Mouse (Mus musculus) lung, adult 2 months (tissue): ENCODE results near the gene Lrrc28. TPM values are rescaled to one million over a fixed set of nuclear protein-coding genes. Genes with fewer than 3 reads are reported as not detected.
"Not testable (repeated sequence)": the region's sequence is repeated elsewhere in the genome, so short reads cannot be mapped to it uniquely, and the experiment has no call there.

Experiments used
- DNase-seq: peaks from one replicate; pipeline ENCODE4 v3.0.0; 2022
- H3K4me1 ChIP-seq: fragments of 200-500 bp; 2 replicates; pipeline ENCODE4 v1.6.1; 2011; ENCODE audit warnings: low read length; ENCODE audit not compliant: control insufficient read depth, insufficient read depth
- H3K4me3 ChIP-seq: fragments of 200-500 bp; replicated peaks from 2 replicates; pipeline ENCODE3; 2011; ENCODE audit warnings: low read depth, mild to moderate bottlenecking, control low read depth, low read length; ENCODE audit errors: extremely low read depth
- CTCF ChIP-seq: fragments of 200-500 bp; IDR thresholded peaks from 2 replicates; pipeline ENCODE4 v1.5.1; 2011; ENCODE audit warnings: mild to moderate bottlenecking, low read length, control low read depth; ENCODE audit not compliant: insufficient read depth
- POLR2A ChIP-seq: fragments of 200-500 bp; IDR thresholded peaks from 2 replicates; pipeline ENCODE4 v1.6.1; 2011; ENCODE audit warnings: low read depth, mild to moderate bottlenecking, control low read depth, low read length, borderline replicate concordance; ENCODE audit errors: extremely low read depth
- WGBS: fragments of 180-500 bp; shearing (Covaris S2); methylation state at CpG from one replicate; pipeline ENCODE4 v1.1.7; 2018; 5-methylcytosine and 5-hydroxymethylcytosine counted together
- polyA plus RNA-seq: library from polyadenylated mRNA; depleted of rRNA; stranded (reverse); fragments of >200 nt; gene quantifications from 2 replicates; pipeline ENCODE4 v1.2.3, GENCODE M21; 2012

Gene Lrrc28
- polyA plus RNA-seq, 1 experiment, result 25.4 TPM

DNA sequence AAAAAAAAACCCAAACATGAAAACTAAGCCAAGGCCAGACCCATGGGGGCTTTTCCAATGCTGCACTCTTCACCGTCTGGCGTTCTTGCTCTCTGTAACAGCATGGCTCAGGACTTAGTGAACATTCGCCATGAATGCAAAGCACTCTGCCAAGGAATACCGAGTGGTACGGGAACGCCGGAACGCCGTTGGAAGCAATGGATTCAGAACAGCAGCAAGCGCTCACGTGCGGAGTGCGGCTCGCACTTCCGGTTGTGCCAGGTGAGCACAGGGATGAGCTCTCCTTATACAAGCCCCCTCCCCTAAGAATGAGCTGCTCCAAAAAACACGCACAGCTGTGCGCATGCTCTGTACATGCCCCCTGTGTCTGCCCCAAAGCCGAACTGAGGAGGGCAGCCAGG, 116.2 kb downstream of the Lrrc28 start:
- DNase-seq, result no peak
- 88% methylated on average over 18 of the region's 18 CpGs for WGBS
- Histone ChIP-seq H3K4me1 (peaks cover 3% of the 10 kb centered on the region; the same call in 1 of the 2 replicates), H3K4me3 (no peak overlapping the region)
- TF ChIP-seq CTCF, result no peak
- no peak for TF ChIP-seq POLR2A

DNA sequence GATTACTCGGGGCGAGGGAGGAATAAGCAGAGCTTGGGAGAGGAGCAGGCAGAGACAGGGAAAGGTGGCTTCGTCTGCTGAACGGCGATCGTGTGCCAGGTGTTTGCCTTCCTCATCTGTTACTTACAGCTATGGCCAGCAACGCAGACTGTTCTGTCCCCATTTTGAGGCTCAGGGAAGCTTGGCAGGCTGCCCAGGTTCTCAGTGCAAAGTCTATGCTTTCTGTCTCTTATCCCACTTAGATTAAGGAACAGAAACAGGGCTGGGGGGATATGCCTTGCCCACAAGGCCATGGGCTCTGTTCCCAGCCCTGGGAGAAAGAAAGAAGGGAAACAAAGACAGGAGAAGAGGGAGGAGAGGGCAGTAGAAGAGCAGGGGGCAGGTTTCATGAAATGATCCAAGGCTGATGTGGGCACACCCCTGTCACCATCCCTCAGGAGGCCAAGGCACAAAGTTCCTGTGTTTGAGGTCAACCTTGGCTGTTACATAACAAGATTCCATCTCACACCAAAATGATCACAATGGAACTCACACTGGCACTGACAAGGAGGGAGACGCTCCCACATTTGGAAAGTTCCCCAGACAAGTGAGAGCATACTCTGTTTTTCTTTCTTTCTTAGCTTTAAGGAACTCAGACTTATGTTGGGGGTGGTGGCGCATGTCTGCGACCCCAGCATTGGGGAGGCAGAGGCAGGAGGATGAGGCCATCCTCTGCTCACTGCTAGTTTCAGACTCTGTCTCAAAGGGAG, 116.8 kb downstream of the Lrrc28 start:
- Histone ChIP-seq H3K4me1 (peaks cover 3% of the 10 kb centered on the region; the same call in 1 of the 2 replicates), H3K4me3 (no peak overlapping the region)
- DNase-seq, result no peak
- TF ChIP-seq POLR2A (no peak), CTCF (no peak)
- WGBS, result 66% methylated on average over 10 of the region's 10 CpGs

DNA sequence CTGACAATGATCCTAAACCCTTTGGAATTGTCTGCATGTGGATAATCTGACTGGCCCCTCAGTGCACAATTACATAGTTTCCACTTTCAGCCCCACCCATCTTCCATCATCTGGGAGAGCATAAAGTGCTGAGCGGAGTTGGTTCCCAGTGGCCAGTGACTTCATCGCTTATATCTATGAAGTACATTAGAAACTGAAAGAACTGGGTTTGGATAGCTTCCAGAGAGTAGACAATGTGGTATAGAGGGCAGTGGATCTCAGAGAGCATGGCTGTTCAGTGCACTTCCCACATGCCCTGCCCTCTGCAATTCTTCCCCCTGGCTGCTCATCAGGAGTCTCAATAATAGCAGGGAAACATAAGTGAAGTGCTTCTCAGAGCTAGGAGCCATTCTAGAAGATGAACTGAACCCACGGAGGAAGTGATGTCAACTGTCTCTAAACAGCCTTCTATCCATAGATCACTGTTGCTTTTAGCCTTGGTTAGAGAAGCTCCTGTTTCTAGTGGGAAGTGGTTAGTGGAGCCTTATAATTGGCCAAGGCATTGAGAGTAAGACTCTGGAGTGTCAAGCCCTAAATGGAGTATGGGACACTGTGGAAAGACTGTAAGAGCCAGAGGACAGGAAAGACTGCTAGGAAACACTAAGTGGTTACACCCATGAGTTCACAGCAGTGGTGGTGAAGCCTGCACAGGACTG, 119.0 kb downstream of the Lrrc28 start:
- TF ChIP-seq POLR2A (no peak), CTCF (no peak)
- Histone ChIP-seq H3K4me3 (no peak overlapping the region), H3K4me1 (peaks cover 3% of the 10 kb centered on the region; the same call in 1 of the 2 replicates)
- 51% methylated on average over 3 of the region's 3 CpGs for WGBS
- DNase-seq, result no peak

DNA sequence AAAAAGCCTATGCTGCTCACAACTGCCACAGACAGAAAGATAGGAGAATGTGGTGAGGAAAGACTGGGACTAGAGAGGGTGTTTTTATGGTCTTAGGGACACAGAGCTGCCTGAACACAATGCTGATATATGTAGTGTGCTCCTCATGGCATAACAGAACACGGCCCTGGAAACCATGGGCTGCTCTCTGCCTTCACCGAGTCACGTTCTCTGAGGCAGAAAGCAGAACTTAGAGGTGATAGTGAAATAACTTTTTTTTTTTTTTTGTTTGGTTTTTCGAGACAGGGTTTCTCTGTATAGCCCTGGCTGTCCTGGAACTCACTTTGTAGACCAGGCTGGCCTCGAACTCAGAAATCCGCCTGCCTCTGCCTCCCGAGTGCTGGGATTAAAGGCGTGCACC, 121.0 kb downstream of the Lrrc28 start:
- 91% methylated on average over 8 of the region's 8 CpGs for WGBS

DNA sequence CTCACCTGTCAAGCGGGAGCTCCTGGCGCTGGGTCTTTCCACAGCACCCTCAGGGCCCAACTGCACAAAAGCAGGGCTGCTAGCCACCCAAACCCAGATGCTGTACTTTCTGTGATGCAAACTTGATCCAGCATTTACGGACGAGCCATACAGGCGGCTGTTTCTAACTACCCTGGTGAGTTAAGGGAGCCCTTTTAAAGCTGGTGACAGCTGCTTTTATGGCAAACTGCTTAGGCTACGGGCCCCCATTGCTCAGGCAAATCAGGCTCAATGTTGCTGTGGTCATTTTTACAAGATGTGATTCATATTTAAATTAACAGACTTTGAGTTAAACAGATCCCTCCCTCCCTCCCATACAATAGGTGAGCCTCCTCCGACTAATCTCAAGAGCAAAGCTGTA, 121.7 kb downstream of the Lrrc28 start:
- 95% methylated on average over 7 of the region's 7 CpGs for WGBS
- Histone ChIP-seq H3K4me1 (peaks cover 2% of the 10 kb centered on the region; the same call in 1 of the 2 replicates), H3K4me3 (no peak overlapping the region)
- no peak for DNase-seq
- no peak for TF ChIP-seq POLR2A
- TF ChIP-seq CTCF, result no peak

More for the DNA sequence above, 121.0 kb downstream of the Lrrc28 start:
- not testable (repeated sequence) for H3K4me1 ChIP-seq, H3K4me3 ChIP-seq, DNase-seq

DNA sequence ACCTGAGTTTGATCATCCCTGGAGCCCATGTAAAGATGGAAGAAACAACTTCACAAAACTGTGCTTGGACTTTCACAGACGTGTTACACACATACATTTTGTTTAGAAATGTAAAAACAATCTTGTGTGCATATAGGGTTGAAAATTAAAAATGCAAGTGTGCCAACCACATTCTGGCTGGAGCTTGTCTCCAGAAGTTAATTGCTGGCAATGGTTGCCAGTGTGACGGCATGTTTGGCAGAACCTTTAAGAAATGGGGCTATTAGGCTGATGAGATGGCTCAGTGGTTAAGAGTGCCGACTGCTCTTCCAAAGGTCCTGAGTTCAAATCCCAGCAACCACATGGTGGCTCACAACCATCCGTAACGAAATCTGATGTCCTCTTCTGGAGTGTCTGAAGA, 123.3 kb downstream of the Lrrc28 start:
- WGBS, result 88% methylated on average over 5 of the region's 5 CpGs
- H3K4me1 ChIP-seq, DNase-seq, H3K4me3 ChIP-seq: not testable (repeated sequence)

DNA sequence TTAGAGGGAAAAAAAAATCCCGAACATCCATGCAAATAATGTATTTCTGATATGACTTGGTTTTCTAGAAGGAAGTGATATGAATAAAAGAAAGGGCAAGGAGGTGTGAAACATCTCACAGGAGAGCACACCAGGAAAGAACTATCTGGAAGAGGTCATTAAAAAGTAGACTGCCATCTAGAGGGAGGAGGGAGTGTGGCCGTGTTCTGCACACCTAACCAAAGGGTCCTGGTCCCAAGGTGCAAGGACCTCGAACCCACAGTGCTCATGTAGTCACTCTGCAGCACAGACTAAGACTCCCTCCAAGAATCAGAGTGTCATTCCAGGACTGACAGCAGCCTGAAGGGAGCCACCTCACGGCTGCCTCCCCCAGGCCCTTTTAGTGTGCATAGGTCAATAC, 124.1 kb downstream of the Lrrc28 start:
- WGBS, result 83% methylated on average over 4 of the region's 4 CpGs
- Histone ChIP-seq H3K4me1 (no peaks in the 10 kb centered on the region), H3K4me3 (no peak overlapping the region)
- TF ChIP-seq POLR2A (no peak), CTCF (peak; percentile 53)
- DNase-seq, result no peak

DNA sequence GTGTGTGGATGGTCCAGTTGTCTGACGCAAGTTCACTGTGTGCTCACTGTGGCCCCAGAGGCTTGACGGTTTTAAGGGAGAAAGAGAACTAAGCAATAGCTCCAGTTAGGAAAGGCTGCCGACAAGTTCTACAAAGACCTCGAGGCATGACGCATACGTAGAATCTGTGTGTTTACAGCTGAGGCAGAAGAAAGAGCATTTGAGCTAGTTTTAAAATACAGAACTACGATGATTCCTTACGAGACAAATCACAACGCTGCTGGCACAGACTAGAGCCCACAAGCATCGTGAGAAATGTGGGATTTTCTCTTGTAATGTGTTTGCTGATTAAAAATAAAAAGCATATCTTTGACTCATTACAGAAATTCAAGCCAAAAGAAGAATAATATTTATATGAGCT, 125.1 kb downstream of the Lrrc28 start:
- no peak overlapping the region for H3K4me3 ChIP-seq
- peaks cover 2% of the 10 kb centered on the region for H3K4me1 ChIP-seq
- no peak for DNase-seq
- TF ChIP-seq CTCF (no peak), POLR2A (no peak)
- WGBS, result 85% methylated on average over 10 of the region's 10 CpGs

DNA sequence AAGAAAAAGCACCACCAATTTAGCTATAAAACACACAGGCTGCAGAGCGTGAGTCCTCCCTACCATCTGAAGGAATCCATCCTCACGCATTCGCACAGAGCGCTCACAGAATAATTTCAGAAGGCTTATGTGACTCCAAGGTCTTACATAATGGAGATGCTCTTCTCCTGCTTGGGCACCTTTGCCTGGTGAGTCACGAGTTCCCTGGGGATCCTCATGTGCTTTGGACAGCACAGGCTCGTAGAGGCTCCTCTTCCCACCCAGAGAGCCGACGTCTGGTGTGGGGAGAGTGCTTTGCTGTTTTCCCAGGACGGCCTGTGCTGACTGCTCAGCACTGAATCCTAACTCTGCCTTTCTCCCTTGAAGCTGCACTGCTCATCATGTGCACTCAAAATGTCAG, 129.4 kb downstream of the Lrrc28 start:
- DNase-seq, result no peak
- Histone ChIP-seq H3K4me3 (no peak overlapping the region), H3K4me1 (peaks cover 8% of the 10 kb centered on the region)
- TF ChIP-seq CTCF (no peak), POLR2A (no peak)
- WGBS, result 91% methylated on average over 9 of the region's 9 CpGs

DNA sequence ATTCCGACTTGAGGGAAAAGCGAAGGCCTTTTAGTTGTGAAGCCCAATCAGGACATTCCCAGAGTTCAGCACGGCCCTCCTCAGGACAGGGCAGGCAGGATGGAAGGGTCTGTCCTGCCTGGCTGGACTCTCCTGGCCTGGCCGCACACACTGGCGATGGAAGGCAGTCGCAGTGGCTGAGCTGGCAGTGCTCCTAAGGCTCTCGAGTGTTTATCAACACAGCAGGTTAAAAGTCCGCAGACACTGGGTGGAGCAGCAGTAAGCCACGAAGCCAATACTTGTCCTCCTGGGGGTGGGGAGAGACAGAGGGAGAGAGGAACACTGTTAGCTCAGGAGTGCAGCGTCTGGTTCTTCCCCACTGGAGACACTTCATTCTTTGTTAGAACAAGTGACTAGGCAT, 130.2 kb downstream of the Lrrc28 start:
- DNase-seq, result peak; percentile 43
- WGBS, result 33% methylated on average over 10 of the region's 10 CpGs
- TF ChIP-seq CTCF (no peak), POLR2A (0 out of 2 replicates have a peak, but pooled peaks have one; percentile 20)
- H3K4me3 ChIP-seq, result no peak overlapping the region
- peaks cover 8% of the 10 kb centered on the region for H3K4me1 ChIP-seq
